Mouse (Mus musculus): ENCODE data around the gene Hsd3b6. TPM values are rescaled to one million over a fixed set of nuclear protein-coding genes. Genes with fewer than 3 reads are reported as not detected.
"Not testable (repeated sequence)": the region's sequence is repeated elsewhere in the genome, so short reads cannot be mapped to it uniquely, and the experiment has no call there.

Gene Hsd3b6
- 0.05 TPM for polyA plus RNA-seq (2021)

GRCm38 (mm10) chr3:98814101-98814670 is at the start of gene Hsd3b6:
TSS of gene Hsd3b6 (minus strand) at chr3:98814443.
- no peak for DNase-seq (ENCODE audit: low read depth, low spot score)
- ChIA-PET POLR2A (no interaction called here), CTCF (interaction anchor here (1.2 kb wide), 1 partner anchor 13 kb away, joined by 3 read pairs; no protein-coding TSS in a partner anchor)
- no peak for ATAC-seq
- TF ChIP-seq CTCF (IDR thresholded peaks at IDR 0.05) = no peak
- in situ Hi-C loops (cut with MboI; ENCODE audit: low pct_unique_long_range_greater_than_20kb) = no loop called here
- no peaks in the 10 kb centered on the region for H3K27me3 ChIP-seq

- ChIA-PET CTCF (no interaction called here), POLR2A (no interaction called here)
- DNase-seq (ENCODE audit: low read depth, low spot score) (no peak), ATAC-seq (no peak)
- TF ChIP-seq CTCF (IDR thresholded peaks at IDR 0.05) = no peak
- in situ Hi-C loops (cut with MboI; ENCODE audit: low pct_unique_long_range_greater_than_20kb) = no loop called here
- H3K27me3 ChIP-seq = no peaks in the 10 kb centered on the region
Measured at GRCm38 (mm10) chr3:98862800-98863199, 48.6 kb upstream of the Hsd3b6 start.

- ChIA-PET CTCF (no interaction called here), POLR2A (no interaction called here)
- no peaks in the 10 kb centered on the region for H3K27me3 ChIP-seq
- DNase-seq (ENCODE audit: low read depth, low spot score) (no peak), ATAC-seq (no peak)
- in situ Hi-C loops (cut with MboI; ENCODE audit: low pct_unique_long_range_greater_than_20kb) = no loop called here
- TF ChIP-seq CTCF (IDR thresholded peaks at IDR 0.05) = no peak
Measured at GRCm38 (mm10) chr3:98859576-98859975, 45.3 kb upstream of the Hsd3b6 start, which contains the start of gene Hsd3b1. TSS of gene Hsd3b1 (minus strand) at chr3:98859794.

GRCm38 (mm10) chr3:98858051-98858450 is 43.8 kb upstream of the Hsd3b6 start:
- ATAC-seq (no peak), DNase-seq (ENCODE audit: low read depth, low spot score) (no peak)
- in situ Hi-C loops (cut with MboI; ENCODE audit: low pct_unique_long_range_greater_than_20kb) = no loop called here
- ChIA-PET POLR2A (no interaction called here), CTCF (no interaction called here)
- H3K27me3 ChIP-seq = no peaks in the 10 kb centered on the region
- TF ChIP-seq CTCF (IDR thresholded peaks at IDR 0.05) = no peak

- H3K27me3 ChIP-seq = no peaks in the 10 kb centered on the region
- no peak for TF ChIP-seq CTCF (IDR thresholded peaks at IDR 0.05)
- CTCF ChIA-PET = no interaction called here
- POLR2A ChIA-PET = no interaction called here
- ATAC-seq = no peak
- in situ Hi-C loops (cut with MboI; ENCODE audit: low pct_unique_long_range_greater_than_20kb) = no loop called here
- DNase-seq (ENCODE audit: low read depth, low spot score) = no peak
Measured at GRCm38 (mm10) chr3:98856892-98857291, 42.6 kb upstream of the Hsd3b6 start.

GRCm38 (mm10) chr3:98855160-98855559 is 40.9 kb upstream of the Hsd3b6 start:
- CTCF ChIA-PET = no interaction called here
- H3K27me3 ChIP-seq = no peaks in the 10 kb centered on the region
- in situ Hi-C loops (cut with MboI; ENCODE audit: low pct_unique_long_range_greater_than_20kb) = no loop called here
- no peak for ATAC-seq
- DNase-seq (ENCODE audit: low read depth, low spot score) = no peak
- TF ChIP-seq CTCF (IDR thresholded peaks at IDR 0.05) = no peak
- POLR2A ChIA-PET = no interaction called here

GRCm38 (mm10) chr3:98853685-98854084 is 39.4 kb upstream of the Hsd3b6 start:
- no peak for TF ChIP-seq CTCF (IDR thresholded peaks at IDR 0.05)
- in situ Hi-C loops (cut with MboI; ENCODE audit: low pct_unique_long_range_greater_than_20kb) = no loop called here
- H3K27me3 ChIP-seq = peaks cover 3% of the 10 kb centered on the region
- ChIA-PET POLR2A (no interaction called here), CTCF (no interaction called here)
- no peak for ATAC-seq
- DNase-seq (ENCODE audit: low read depth, low spot score) = no peak

GRCm38 (mm10) chr3:98853051-98853450 is 38.8 kb upstream of the Hsd3b6 start:
- no peak for TF ChIP-seq CTCF (IDR thresholded peaks at IDR 0.05)
- DNase-seq (ENCODE audit: low read depth, low spot score) (no peak), ATAC-seq (no peak)
- in situ Hi-C loops (cut with MboI; ENCODE audit: low pct_unique_long_range_greater_than_20kb) = no loop called here
- peaks cover 3% of the 10 kb centered on the region for H3K27me3 ChIP-seq
- ChIA-PET CTCF (no interaction called here), POLR2A (no interaction called here)

- CTCF ChIA-PET = no interaction called here
- peaks cover 3% of the 10 kb centered on the region for H3K27me3 ChIP-seq
- in situ Hi-C loops (cut with MboI; ENCODE audit: low pct_unique_long_range_greater_than_20kb) = no loop called here
- DNase-seq (ENCODE audit: low read depth, low spot score) (no peak), ATAC-seq (no peak)
- POLR2A ChIA-PET = no interaction called here
- no peak for TF ChIP-seq CTCF (IDR thresholded peaks at IDR 0.05)
Measured at GRCm38 (mm10) chr3:98852631-98853030, 38.4 kb upstream of the Hsd3b6 start.

- CTCF ChIA-PET = no interaction called here
- ATAC-seq (no peak), DNase-seq (ENCODE audit: low read depth, low spot score) (no peak)
- peaks cover 3% of the 10 kb centered on the region for H3K27me3 ChIP-seq
- POLR2A ChIA-PET = no interaction called here
- in situ Hi-C loops (cut with MboI; ENCODE audit: low pct_unique_long_range_greater_than_20kb) = no loop called here
- TF ChIP-seq CTCF (IDR thresholded peaks at IDR 0.05) = no peak
Measured at GRCm38 (mm10) chr3:98851853-98852252, 37.6 kb upstream of the Hsd3b6 start.

GRCm38 (mm10) chr3:98850262-98850661 is 36.0 kb upstream of the Hsd3b6 start:
- TF ChIP-seq CTCF (IDR thresholded peaks at IDR 0.05) = no peak
- in situ Hi-C loops (cut with MboI; ENCODE audit: low pct_unique_long_range_greater_than_20kb) = no loop called here
- ATAC-seq (no peak), DNase-seq (ENCODE audit: low read depth, low spot score) (no peak)
- peaks cover 3% of the 10 kb centered on the region for H3K27me3 ChIP-seq
- CTCF ChIA-PET = no interaction called here
- POLR2A ChIA-PET = no interaction called here

GRCm38 (mm10) chr3:98848898-98849297 is 34.7 kb upstream of the Hsd3b6 start:
- in situ Hi-C loops (cut with MboI; ENCODE audit: low pct_unique_long_range_greater_than_20kb) = no loop called here
- DNase-seq (ENCODE audit: low read depth, low spot score) = no peak
- no peak for ATAC-seq
- H3K27me3 ChIP-seq = peaks cover 3% of the 10 kb centered on the region
- ChIA-PET POLR2A (no interaction called here), CTCF (no interaction called here)
- no peak for TF ChIP-seq CTCF (IDR thresholded peaks at IDR 0.05)

GRCm38 (mm10) chr3:98812653-98813052 is 1.6 kb downstream of the Hsd3b6 start:
- in situ Hi-C loops (cut with MboI; ENCODE audit: low pct_unique_long_range_greater_than_20kb); H3K27me3 ChIP-seq; CTCF ChIA-PET; DNase-seq (ENCODE audit: low read depth, low spot score); ATAC-seq; POLR2A ChIA-PET: not testable (repeated sequence)
